Mouse (Mus musculus): Measurements from ENCODE around the gene Magi3. TPM values are rescaled to one million over a fixed set of nuclear protein-coding genes. Genes with fewer than 3 reads are reported as not detected.

Gene Magi3
- 5.4 and 6.1 TPM in 2 replicates for polyA plus RNA-seq (2012; rRNA removed)

- peak; percentile 60 for DNase-seq (ENCODE audit: low read depth)
These were observed at the start of gene Magi3 for GRCm38 (mm10) chr3:104220295-104220965. Gene Magi3 (minus strand): TSS chr3:104220374.

DNA sequence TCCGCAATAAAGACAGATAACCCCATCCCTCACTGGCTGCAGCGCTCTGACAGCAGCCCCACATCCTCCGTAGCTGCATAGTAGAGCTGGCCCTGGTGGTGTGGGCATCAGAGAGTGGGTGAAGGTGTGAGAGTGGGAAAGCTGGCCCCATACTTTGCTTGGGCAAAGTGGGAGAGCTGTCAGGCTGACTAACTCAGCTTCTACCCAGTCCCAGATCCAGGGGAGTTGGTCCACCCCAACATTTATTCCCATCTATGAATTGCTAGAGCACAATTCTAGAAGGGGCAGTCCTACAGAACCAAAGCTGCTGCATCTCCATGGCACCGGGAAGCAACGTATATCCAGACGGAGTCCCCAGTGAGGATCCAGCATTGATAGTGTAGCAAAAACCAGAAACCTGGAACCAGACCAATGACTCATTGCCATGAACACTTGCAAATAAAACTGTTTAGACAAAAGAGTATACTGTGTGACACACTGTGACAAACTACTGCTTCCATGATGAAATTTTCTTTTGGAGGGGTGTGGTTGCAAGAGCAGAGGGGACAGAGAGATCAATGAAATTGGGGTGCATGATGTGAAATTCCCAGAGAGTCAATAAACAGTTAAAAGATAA, 44.5 kb upstream of the Magi3 start:
- DNase-seq (ENCODE audit: low read depth), result no peak

- DNase-seq (ENCODE audit: low read depth), result no peak
These were observed 40.0 kb upstream of the Magi3 start for GRCm38 (mm10) chr3:104260221-104260620.

DNA sequence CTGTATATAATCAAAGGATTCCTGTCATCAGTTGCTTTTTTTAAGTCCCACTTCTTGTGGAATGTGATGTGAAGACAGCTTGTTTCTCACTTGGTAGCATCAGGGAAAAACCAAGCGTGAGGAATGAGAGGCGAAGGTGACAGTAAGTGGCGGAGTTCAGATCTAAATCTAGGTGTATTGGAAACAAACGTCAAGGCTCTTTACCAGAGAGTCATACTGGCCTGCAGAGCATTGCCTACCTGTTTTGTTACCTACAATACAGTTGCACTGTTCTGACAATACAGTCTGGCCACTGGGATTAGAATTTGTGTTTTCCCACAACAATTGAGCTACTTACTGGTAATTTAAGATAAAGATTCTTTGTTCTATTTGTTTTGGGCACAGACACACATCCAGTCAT, 39.0 kb upstream of the Magi3 start:
- no peak for DNase-seq (ENCODE audit: low read depth)

GRCm38 (mm10) chr3:104257041-104257440, 36.9 kb upstream of the Magi3 start:
- DNase-seq (ENCODE audit: low read depth), result no peak

DNA sequence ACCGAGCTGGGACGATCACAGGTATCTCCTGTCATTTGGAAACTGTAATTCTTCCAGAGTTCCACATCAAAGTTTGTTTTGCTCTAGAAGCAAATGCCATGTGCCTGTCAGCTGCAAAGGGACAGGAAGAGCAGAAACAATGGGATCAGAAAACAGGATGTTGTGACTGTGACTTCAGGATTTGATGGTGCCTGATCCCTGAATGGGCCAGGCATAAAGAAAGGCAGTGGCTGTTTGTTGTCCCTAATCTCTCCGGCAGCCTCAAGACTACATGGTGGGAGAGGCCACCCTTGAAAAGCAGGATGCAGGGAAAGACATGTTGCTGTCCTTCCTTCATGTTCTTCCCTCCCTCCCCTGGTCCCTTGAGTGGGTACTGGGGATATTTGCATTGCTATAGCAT, 33.6 kb upstream of the Magi3 start:
- DNase-seq (ENCODE audit: low read depth), result no peak

GRCm38 (mm10) chr3:104247850-104248249, 27.7 kb upstream of the Magi3 start:
- no peak for DNase-seq (ENCODE audit: low read depth)

- no peak for DNase-seq (ENCODE audit: low read depth)
These were observed 26.9 kb upstream of the Magi3 start for GRCm38 (mm10) chr3:104247057-104247456.

- DNase-seq (ENCODE audit: low read depth), result peak; percentile 77
These were observed 24.2 kb upstream of the Magi3 start for GRCm38 (mm10) chr3:104244373-104244772.

GRCm38 (mm10) chr3:104243972-104244371, 23.8 kb upstream of the Magi3 start:
- no peak for DNase-seq (ENCODE audit: low read depth)

DNA sequence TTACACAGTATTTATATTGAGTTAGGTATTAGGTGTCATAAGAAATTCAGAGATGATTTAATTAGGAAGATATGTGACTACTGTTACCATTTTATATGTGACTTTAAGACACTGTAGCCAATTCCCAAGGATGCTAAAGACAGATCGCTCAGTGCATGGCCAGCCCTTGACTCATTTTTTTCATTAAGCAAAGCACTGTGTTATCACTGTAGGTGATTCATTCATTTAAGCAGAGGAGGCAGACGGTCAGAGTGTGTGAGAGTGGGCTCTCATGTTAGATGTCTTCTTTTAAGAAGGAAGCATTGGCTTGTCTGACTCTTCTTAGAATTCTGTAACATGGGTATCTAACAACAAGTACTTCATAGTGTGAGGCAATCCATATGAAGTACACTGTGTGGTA, 19.6 kb upstream of the Magi3 start:
- no peak for DNase-seq (ENCODE audit: low read depth)

GRCm38 (mm10) chr3:104239376-104239775, 19.2 kb upstream of the Magi3 start:
- no peak for DNase-seq (ENCODE audit: low read depth)

DNA sequence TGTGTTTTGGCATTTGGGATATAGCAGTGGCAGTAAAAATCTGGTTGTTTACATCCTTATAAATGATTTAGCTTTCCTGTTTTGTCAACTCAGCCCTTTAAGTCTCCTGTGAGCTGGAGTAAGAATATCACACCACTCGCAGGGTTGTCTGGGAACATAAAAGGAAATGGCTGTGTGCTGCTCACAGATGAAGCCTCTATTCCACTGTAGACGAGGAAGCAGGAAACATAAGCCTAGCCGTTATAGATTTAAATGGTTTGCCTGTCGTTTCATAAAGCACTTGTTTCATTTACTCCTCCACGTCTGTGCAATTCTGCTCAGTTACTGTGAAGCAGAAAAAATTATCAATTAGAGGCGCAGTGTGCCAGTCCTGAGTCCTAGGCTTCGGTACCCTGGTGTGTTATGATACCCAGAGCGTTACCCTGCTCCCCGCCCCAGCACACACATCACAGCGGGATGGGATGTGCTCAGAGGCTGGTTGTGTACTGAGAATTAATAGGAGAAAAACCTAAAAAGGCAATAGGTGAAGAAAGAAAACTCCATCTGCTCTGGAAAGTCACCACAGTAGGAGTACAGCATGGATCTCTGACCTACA, 17.8 kb upstream of the Magi3 start:
- no peak for DNase-seq (ENCODE audit: low read depth)

DNA sequence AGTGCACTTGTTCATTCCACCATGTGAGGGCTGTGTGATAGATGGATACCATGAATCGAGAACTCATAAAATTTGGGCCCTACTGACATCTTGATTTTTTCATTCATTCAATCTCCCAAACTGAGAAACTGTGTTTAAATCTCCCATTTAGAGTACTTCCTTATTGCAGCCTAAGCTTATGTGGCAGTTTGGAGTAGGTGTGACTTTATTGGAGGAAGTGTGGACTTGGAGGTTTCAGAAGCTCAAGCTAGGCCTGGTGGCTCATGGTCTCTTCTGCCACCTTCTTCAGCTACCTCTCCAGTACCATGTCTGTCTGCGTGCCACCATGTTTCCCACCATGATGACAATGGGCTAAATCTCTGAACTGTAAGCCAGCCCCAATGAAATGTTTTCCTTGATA, 15.9 kb upstream of the Magi3 start:
- no peak for DNase-seq (ENCODE audit: low read depth)

DNA sequence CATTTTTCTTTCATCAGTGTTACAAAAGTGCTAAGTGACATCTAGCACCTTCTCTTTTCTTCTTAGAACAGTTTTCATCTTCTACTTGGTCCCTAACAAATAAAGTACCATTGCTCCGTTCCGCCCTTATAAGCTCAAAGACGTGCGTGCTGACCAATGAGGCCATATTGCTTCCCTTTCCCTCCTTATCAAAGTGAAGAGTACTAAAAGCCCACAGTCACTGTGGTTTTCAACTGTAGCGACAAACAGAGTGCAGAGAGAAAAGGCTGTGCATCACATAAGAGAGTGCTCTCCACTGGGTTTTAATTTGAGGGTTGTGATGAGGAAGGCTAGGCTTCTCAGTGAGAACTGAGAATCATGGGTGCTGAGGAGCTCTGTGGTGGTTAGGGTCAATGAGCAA, 14.9 kb upstream of the Magi3 start:
- DNase-seq (ENCODE audit: low read depth), result no peak

DNA sequence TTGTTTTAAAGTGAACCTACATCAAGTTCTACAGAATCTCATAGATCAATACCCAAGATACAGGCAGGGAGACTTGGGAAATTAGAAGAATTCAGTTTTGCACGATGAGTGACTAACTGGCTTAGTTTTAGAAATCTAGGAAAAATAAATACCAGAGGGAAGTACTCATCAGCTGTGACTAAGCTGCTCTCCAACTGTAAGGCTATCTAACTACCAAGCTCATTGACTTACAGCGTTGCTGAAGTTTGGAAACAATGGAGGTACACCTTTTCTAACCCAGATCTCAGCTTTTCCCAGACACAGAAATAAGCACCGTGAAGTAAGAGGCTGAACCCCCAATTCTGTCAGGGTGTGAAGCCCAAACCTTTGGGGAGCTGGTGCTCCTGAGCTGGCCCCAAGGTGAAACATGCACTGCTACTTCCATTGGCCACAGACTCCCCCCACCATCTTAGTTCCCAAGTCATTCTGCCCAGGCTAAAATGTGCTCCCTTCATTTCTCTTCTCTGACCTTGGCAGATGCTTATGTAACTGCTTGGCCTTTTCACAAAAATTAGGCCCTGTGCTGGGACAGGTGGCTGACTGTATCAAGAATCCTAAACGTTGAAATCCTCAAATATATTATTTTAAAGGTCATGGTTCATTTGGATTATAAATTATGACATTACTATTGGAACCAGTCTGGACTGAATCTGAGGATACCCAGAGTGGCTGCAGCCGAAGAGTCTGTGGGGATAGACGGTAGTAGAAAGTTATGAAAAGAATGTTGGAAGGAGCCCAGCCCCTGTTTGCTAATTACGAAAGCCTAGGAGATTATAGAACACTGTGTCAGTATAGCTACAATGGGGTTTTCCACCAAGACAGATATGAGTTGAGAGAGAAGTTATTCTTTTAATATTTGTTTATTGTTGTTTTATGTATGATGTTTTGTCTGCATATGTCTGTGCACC, 13.5 kb upstream of the Magi3 start:
- no peak for DNase-seq (ENCODE audit: low read depth)

- no peak for DNase-seq (ENCODE audit: low read depth)
These were observed 7.4 kb upstream of the Magi3 start for GRCm38 (mm10) chr3:104227438-104228111.

- DNase-seq (ENCODE audit: low read depth), result no peak
These were observed 6.6 kb upstream of the Magi3 start for GRCm38 (mm10) chr3:104226731-104227130.

- DNase-seq (ENCODE audit: low read depth), result no peak
These were observed 982 bp upstream of the Magi3 start for GRCm38 (mm10) chr3:104221156-104221555.

DNA sequence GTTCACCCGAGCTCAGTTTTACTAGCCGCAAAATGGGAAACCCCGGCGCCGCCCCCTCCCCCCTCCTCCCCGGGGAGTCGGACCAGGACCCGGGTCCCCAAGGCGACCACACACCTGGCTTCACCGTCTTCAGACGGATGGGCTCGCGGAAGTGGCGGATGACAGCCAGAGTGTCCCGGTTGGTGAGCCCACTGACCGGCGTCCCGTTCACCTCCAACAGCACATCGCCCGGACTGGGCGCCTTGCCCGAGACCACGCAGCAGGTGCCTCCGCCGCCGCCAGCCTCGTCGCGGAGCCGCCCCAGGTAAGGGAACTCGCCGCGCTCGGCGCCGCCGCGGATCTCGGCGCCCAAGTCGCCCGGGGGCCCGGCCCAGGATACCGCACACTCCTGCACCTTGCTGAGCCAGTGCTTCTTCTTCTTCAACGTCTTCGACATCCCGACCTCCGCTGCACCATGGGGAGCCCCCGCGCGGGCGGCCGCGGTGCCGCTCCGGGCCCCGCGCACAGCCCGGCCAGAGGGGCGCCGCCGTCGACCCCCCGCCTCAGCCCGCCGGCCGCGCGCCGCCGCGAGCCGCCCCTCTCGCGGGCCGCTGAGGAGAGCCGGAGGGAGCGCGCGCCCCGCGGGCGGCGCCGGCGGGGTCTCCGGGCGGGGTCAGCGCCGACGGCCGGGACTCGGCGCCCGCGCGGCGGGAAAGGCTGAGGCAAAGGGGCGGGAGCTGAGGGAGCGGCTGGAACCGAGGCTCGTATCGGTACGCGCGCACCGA, 461 bp downstream of the Magi3 start:
- no peak for DNase-seq (ENCODE audit: low read depth)

- DNase-seq (ENCODE audit: low read depth), result no peak
These were observed 1.2 kb downstream of the Magi3 start for GRCm38 (mm10) chr3:104218926-104219325.
